Mouse (Mus musculus): Measurements from ENCODE around the gene Ston2. TPM values are rescaled to one million over a fixed set of nuclear protein-coding genes. Genes with fewer than 3 reads are reported as not detected.
"Not testable (repeated sequence)": the region's sequence is repeated elsewhere in the genome, so short reads cannot be mapped to it uniquely, and the experiment has no call there.

Gene Ston2
- polyA plus RNA-seq, 1 experiment from 2014 or later: 5.0 TPM

DNA sequence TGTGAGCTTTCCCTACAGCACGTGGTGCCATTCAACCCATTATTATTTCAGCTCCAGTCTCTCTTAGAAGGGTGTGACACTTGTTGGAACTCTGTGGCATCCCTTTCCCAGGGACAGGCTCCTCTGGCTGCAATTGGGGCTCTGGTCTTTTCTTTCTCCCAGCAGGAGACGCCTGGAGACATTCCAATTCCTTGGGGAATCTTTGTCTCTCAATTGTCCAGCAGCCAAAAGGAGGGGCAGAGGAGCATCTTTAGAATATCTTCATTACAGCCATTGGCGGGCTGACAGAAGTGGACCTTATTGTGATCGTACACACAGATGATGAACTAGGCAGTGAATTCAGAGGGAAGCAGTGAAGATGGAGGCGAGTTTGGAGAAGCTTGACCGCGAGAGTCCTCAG lies 180.5 kb downstream of the Ston2 start:
- no peaks in the 10 kb centered on the region for H3K79me2 ChIP-seq (ENCODE audit: inconsistent target)
- no peak overlapping the region for H3K4me3 ChIP-seq (ENCODE audit: inconsistent target)
- H3K27ac ChIP-seq: no peak overlapping the region
- 84% methylated on average over 7 of the region's 7 CpGs for WGBS (ENCODE audit: missing documents)
- no peaks in the 10 kb centered on the region for H3K36me3 ChIP-seq (ENCODE audit: inconsistent target)

DNA sequence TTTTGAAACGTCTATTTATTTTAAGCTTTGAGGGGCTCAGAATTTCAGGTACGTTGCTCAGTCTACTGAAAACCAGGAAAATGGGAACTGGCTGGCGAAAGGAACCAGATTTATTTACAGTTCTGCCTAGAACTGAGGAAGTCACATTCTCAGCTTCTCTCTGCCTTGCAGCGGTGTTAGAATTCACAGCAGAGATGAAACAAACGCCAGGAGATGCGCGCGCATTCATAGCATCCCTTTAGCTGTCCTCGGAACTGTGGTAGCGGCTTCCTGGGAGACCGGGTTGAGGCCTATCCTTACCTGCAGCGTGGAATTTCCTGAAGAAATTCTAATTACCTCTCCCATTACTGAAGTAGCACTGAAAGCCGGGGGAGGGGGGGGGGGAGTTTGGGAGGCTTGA lies 181.5 kb downstream of the Ston2 start:
- Histone ChIP-seq H3K79me2 (ENCODE audit: inconsistent target) (no peaks in the 10 kb centered on the region), H3K36me3 (ENCODE audit: inconsistent target) (no peaks in the 10 kb centered on the region), H3K4me3 (ENCODE audit: inconsistent target) (no peak overlapping the region), H3K27ac (no peak overlapping the region)
- WGBS (ENCODE audit: missing documents): 76% methylated on average over 13 of the region's 13 CpGs

DNA sequence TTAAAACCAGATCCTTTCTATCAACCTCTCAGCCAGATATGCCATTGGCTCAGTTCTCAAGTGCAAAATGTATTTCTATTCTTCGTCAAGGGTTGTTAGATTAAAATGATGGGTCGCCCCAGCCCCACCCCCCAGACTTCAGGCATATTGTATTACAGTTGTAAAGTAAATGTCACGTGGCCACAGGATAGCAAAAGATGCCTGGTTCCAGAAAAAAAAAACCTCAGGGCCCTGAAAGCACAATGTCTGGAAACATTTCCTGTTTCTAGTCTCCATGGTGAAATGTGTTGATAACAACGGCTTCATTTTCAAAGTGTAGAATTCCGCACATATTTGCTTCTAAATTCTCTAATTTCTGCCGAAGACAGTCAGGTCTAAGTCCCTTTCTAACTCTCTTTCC lies 183.6 kb downstream of the Ston2 start:
- Histone ChIP-seq H3K79me2 (ENCODE audit: inconsistent target) (no peaks in the 10 kb centered on the region), H3K36me3 (ENCODE audit: inconsistent target) (no peaks in the 10 kb centered on the region), H3K4me3 (ENCODE audit: inconsistent target) (no peak overlapping the region), H3K27ac (no peak overlapping the region)
- WGBS (ENCODE audit: missing documents): 55% methylated on average over 6 of the region's 6 CpGs

DNA sequence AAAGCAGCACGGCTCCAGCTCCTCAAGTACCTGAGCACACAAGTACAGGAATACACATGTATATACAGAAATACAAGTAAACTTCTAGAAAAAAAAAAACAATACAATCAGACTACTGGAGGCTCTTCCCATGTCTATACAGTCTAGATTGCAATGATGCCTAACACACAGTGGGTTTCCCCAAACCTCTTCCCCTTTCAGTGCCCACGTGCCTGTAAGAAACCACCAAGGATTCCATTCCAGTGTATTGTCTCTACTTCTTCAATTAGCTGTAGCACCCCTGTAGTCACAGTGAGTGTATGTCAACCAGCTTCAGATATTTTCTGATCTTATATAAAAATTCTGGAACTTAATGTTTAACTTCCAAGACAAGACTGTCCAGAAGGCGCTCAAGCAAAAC lies 196.1 kb downstream of the Ston2 start:
- 46% methylated on average over 3 of the region's 3 CpGs for WGBS (ENCODE audit: missing documents)
- Histone ChIP-seq H3K79me2 (ENCODE audit: inconsistent target) (peaks cover 17% of the 10 kb centered on the region), H3K27ac (peak overlapping the region; percentile 98), H3K36me3 (ENCODE audit: inconsistent target) (no peaks in the 10 kb centered on the region), H3K4me3 (ENCODE audit: inconsistent target) (no peak overlapping the region)

DNA sequence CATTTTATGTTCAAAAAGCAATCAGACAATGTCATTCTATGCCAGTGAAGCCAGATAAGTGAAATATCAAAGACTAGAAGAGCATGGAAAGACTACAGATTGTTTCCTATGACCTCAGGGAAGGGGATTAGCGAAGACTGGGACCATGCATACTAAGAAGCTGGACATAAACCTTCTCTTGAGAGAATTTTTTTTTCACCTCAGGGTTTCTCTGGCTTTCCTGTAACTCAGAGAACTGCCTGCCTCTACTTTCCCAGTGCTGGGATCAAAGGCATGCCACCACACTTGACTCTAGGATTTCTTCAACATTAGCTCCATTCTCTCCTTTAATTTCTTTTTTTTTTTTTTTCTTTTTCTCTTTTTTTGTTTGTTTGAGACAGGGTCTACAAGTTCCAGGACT lies 197.0 kb downstream of the Ston2 start:
- H3K27ac ChIP-seq: peak overlapping the region; percentile 98
- no peaks in the 10 kb centered on the region for H3K36me3 ChIP-seq (ENCODE audit: inconsistent target)
- H3K79me2 ChIP-seq (ENCODE audit: inconsistent target): peaks cover 26% of the 10 kb centered on the region
- peak overlapping the region; percentile 19; the same call in 1 of the 2 replicates for H3K4me3 ChIP-seq (ENCODE audit: inconsistent target)
- WGBS (ENCODE audit: missing documents): 90% methylated on average over 1 of the region's 1 CpGs

DNA sequence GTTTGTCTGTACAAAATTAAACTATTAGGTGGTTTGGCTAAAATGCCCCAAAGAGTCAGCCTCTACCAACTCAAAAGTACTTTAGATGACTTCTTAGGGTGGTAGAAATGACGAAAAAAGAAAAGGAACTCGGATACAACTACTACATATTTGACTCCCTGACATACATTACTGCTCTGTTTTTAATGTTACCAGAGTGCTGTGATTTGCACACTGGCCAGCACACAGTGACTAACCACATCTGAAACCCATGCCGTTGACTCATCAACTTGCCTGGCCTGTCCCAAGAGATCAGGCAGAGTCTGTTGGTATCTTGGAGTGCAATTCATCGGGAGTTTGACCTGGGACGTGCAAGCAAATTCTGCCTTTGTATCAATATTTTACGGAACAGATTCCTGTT lies 197.5 kb downstream of the Ston2 start:
- peak overlapping the region; percentile 19 for H3K4me3 ChIP-seq (ENCODE audit: inconsistent target)
- WGBS (ENCODE audit: missing documents): 29% methylated on average over 6 of the region's 6 CpGs
- peak overlapping the region; percentile 98 for H3K27ac ChIP-seq
- no peaks in the 10 kb centered on the region for H3K36me3 ChIP-seq (ENCODE audit: inconsistent target)
- peaks cover 31% of the 10 kb centered on the region for H3K79me2 ChIP-seq (ENCODE audit: inconsistent target)

DNA sequence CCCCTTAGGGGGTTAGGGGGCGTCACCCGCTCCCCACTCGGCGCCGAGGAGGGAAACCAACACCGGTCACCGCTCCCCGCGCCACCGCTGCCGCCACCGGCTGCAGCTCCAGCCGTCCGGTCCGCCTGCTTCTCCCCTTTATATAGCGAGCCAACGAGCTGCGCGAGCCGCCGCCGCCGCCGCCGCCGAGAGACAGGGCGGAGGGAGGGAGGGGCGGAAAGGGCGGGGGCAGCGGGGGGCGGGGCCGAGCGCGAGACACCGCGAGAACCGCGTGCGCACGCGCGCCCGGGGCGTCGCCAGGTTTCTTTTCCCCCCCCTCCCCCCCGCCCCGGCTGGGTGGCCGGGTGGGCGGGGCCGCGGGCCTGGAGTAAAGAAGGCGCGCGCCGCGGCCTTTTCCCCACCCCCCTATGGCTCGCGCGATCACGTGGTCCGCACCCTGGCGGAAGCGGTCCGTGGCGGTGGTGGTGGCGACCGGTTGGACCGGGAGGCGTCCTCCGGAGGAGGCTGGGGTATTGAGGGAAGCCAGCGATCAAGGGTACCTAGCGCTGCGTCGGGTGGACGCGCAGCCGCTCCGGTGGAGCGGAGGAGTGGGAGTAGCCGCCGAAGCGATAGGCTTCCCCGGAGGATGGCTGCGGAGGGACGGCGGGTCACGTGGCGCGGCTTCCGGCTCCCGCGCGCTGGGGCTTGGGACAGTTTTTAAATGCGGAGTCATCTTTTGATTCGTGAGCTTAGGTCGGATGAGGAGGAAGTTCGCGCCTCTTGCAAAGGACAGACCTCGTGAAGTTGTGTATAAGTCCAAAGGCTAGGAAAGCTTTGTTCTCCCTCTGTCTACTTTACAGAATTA lies 198.1 kb downstream of the Ston2 start, which contains the start of gene Gtf2a1:
Gene Gtf2a1 (minus strand): TSS at position 641 of the 844 bp plus-strand sequence.
- WGBS (ENCODE audit: missing documents): 1% methylated on average over 72 of the region's 99 CpGs
- Histone ChIP-seq H3K4me3 (ENCODE audit: inconsistent target) (peak within 1 kb of the TSS; percentile 84), H3K36me3 (ENCODE audit: inconsistent target) (no peaks in the 10 kb centered on the region), H3K27ac (peak within 1 kb of the TSS; percentile 98), H3K79me2 (ENCODE audit: inconsistent target) (peaks cover 34% of the 10 kb centered on the region)

DNA sequence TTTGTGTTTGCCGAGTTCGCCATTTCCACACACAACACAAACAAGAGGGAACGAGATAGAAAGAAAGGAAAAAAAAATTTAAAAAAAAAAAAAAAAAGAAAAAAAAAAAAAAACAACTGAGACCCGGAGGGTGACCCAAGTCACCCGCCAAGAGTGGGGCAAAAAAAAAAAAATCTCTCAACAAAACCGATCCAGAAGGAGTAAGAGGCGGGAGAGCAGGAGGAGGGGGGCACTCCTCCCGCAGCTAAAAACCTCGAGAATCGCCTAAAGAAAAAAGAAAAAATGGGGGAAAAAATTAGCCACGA lies 198.7 kb downstream of the Ston2 start:
- Histone ChIP-seq H3K79me2 (ENCODE audit: inconsistent target) (peaks cover 40% of the 10 kb centered on the region), H3K27ac (peak overlapping the region; percentile 95), H3K4me3 (ENCODE audit: inconsistent target) (peak overlapping the region; percentile 84), H3K36me3 (ENCODE audit: inconsistent target) (no peaks in the 10 kb centered on the region)
- 0% methylated on average over 7 of the region's 11 CpGs for WGBS (ENCODE audit: missing documents)

DNA sequence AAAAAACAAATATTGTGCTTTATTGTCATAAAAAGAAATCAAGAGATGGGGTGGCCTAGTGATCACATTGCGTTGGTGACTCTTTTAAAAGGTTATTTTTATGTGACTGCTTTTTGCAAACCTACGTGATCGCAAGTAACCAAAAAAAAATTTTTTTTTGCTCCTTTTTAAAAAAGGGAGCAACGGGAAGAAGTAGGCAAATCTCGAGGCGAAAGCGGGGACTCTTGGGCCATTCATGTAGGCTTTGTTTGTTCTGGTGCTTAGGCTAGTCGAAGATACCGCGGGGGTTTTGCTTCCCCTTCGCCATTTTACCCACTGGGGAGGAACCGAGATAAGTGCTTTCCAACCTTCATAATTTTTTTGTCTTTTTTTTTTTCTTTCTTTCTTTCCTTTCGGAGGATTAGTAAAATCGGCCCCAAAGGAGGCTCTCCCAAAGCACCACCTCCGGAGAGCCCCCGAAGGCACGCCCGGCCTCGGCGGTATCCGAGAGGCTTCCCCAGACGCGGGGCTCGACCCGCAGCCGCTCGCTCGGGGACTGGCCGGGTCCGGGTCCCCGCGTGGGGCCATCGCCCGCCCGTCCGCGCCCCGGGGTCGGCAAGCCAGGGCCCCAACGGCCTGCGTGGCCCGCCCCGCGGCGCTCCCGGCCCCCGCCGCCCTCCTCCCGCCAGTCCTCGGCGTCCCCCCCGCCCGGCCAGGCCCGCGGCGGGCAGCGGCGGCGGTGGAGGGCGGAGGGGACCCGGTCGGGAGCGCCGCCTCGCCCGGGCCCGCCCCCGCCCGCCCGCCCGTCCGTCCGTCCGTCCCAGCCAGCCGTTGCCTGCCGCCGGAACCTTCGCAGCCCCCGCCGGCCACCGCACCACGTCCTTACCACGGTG lies 199.3 kb downstream of the Ston2 start:
- under 1% methylated on average over 36 of the region's 83 CpGs for WGBS (ENCODE audit: missing documents)
- peak overlapping the region; percentile 95 for H3K27ac ChIP-seq

DNA sequence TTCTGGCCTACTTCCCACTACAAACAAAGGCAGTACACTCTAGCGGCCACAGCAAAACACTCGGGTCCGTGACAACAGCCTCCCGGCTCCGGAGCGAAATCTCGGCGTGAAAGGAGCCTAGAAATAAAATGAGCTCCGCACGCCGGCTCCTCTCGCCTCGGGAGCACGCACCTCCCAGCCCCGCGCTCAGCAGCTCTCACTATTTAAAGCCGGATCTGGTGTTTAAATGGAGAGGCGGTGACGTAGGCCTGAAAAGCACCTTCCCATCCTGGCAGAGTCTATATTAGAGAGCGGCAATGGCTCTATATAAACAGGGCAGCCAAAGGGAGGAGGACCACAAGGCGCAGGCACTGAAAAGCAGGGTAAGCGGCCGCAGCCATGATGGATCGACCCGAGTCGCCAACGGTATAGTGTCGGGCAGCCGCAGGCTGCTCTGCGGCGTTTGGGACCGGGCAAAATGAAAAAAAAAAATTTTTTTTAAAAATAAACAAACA lies 200.0 kb downstream of the Ston2 start:
- Histone ChIP-seq H3K36me3 (ENCODE audit: inconsistent target) (peaks cover 9% of the 10 kb centered on the region; the same call in 1 of the 2 replicates), H3K79me2 (ENCODE audit: inconsistent target) (peaks cover 52% of the 10 kb centered on the region), H3K27ac (peak overlapping the region; percentile 91), H3K4me3 (ENCODE audit: inconsistent target) (peak overlapping the region; percentile 75)
- 2% methylated on average over 32 of the region's 32 CpGs for WGBS (ENCODE audit: missing documents)

More for the DNA sequence above, 199.3 kb downstream of the Ston2 start:
- H3K4me3 ChIP-seq (ENCODE audit: inconsistent target): peak overlapping the region; percentile 84
- 0 out of 2 replicates have a peak, but pooled peaks cover 5% of the 10 kb centered on the region for H3K36me3 ChIP-seq (ENCODE audit: inconsistent target)
- H3K79me2 ChIP-seq (ENCODE audit: inconsistent target): peaks cover 46% of the 10 kb centered on the region

DNA sequence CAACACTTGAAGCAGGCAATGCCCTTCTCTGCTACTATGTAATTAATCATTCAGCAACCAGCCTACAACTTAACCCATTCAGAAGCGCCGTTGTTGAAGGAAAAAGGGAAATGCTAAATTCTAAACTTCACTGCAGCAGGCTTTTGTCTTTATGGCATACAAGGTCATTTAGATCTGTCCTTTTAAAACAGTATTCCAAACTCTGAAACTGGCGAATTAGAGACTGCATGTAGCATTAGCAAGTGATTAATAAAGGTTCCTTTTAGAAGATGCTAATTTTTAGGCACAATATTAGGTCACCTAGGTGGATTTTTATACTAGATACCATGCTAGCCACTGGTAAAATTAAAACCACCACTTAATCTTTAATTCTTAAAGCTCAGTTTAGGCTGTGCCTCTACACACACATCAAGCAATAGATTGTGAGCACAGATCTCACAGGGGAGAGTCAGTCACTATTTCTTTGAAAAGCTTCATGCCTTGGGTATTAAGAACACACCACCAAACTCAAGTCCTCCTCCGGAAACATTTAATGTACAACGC lies 200.6 kb downstream of the Ston2 start:
- 5% methylated on average over 5 of the region's 5 CpGs for WGBS (ENCODE audit: missing documents)
- Histone ChIP-seq H3K27ac (peak overlapping the region; percentile 91), H3K4me3 (ENCODE audit: inconsistent target) (peak overlapping the region; percentile 75), H3K36me3 (ENCODE audit: inconsistent target) (peaks cover 10% of the 10 kb centered on the region; the same call in 1 of the 2 replicates), H3K79me2 (ENCODE audit: inconsistent target) (peaks cover 59% of the 10 kb centered on the region)

DNA sequence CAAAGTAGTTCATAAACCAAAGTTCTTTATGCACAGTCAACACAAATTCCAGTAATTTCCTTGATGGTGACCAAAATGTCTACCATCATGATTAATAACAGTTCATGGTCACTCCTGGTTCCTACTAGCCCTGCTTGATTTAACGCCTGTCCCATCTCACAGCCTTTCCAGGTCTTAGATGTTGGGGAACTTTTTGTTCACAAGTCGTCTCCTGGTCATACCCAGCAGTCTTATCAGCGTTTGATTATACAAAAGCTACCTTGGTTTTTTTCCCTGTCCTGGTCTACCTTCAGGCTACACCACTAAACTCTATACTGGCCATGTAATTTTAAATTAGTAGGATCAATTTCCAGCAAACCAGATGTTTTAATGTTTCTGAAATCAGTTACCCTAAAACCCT lies 201.1 kb downstream of the Ston2 start:
- peaks cover 64% of the 10 kb centered on the region for H3K79me2 ChIP-seq (ENCODE audit: inconsistent target)
- peaks cover 10% of the 10 kb centered on the region; the same call in 1 of the 2 replicates for H3K36me3 ChIP-seq (ENCODE audit: inconsistent target)
- H3K4me3 ChIP-seq (ENCODE audit: inconsistent target): peak overlapping the region; percentile 75
- 68% methylated on average over 3 of the region's 3 CpGs for WGBS (ENCODE audit: missing documents)
- peak overlapping the region; percentile 91 for H3K27ac ChIP-seq

DNA sequence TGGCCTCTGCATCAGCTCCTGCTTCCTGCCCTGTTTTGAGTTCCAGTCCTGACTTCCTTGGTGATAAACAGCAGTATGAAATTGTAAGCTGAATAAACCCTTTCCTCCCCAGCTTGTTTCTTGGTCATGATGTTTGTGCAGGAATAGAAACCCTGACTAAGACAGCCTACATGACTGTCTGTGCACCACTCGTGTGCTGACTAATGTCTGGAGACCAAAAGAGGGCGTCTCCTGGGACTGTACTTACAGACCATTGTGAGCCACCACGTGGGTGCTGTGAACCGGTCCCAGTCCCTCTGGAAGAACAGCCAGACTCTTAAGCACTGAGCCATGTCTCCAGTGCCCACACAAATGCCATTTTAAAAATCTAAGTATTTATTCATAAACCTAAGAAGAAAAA lies 202.4 kb downstream of the Ston2 start:
- H3K27ac ChIP-seq: peak overlapping the region; percentile 40
- H3K4me3 ChIP-seq (ENCODE audit: inconsistent target): not testable (repeated sequence)
- peaks cover 76% of the 10 kb centered on the region for H3K79me2 ChIP-seq (ENCODE audit: inconsistent target)
- WGBS (ENCODE audit: missing documents): 83% methylated on average over 4 of the region's 4 CpGs
- peaks cover 10% of the 10 kb centered on the region; the same call in 1 of the 2 replicates for H3K36me3 ChIP-seq (ENCODE audit: inconsistent target)

DNA sequence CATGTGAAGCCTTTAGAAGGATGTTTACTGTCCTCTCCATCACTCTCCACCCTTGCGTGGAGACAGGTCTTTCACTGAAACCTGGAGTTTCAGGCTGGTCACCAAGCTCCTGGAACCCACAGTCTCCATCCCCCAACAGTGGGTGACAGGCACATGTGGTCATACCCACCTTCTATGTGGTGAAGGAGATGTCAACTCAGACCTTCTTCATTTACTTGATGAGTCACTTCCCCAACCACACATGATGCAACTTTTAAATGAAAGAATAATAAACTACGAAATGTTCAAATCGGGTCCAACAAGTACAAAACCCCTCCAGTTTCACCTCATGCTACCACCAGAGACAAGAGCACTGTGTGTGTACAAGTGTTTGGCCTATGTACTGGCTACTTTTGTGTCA lies 203.0 kb downstream of the Ston2 start:
- 11% methylated on average over 3 of the region's 3 CpGs for WGBS (ENCODE audit: missing documents)
- peaks cover 83% of the 10 kb centered on the region for H3K79me2 ChIP-seq (ENCODE audit: inconsistent target)
- H3K36me3 ChIP-seq (ENCODE audit: inconsistent target): peaks cover 10% of the 10 kb centered on the region; the same call in 1 of the 2 replicates
- H3K27ac ChIP-seq: peak overlapping the region; percentile 40
- no peak overlapping the region for H3K4me3 ChIP-seq (ENCODE audit: inconsistent target)
